Mouse (Mus musculus): ENCODE results near the gene Smchd1. TPM values are rescaled to one million over a fixed set of nuclear protein-coding genes. Genes with fewer than 3 reads are reported as not detected.

Gene Smchd1
- polyA plus RNA-seq, 1 experiment from 2014 or later, result 103 TPM

- peaks cover 6% of the 10 kb centered on the region; the same call in 1 of the 2 replicates for H3K36me3 ChIP-seq (ENCODE audit: insufficient read depth)
- no peak overlapping the region for H3K4me2 ChIP-seq
- no peak overlapping the region for H3K27ac ChIP-seq (ENCODE audit: low read depth)
- no peaks in the 10 kb centered on the region for H3K9me3 ChIP-seq (ENCODE audit: low read depth, low read length)
- no peak overlapping the region for H3K4me3 ChIP-seq (ENCODE audit: low read depth, low read length)
- peaks cover 4% of the 10 kb centered on the region; the same call in 1 of the 2 replicates for H3K4me1 ChIP-seq (ENCODE audit: insufficient read depth)
- no peak overlapping the region for H3K9ac ChIP-seq
- DNase-seq (no peak), ATAC-seq (ENCODE audit: insufficient read depth) (no peak)
- no peak for TF ChIP-seq CTCF (IDR thresholded peaks at IDR 0.05; ENCODE audit: low read depth)
- 81% methylated on average over 9 of the region's 9 CpGs for WGBS
- no peaks in the 10 kb centered on the region for H3K27me3 ChIP-seq (ENCODE audit: insufficient read depth, low read length)
Measured at GRCm38 (mm10) chr17:71489703-71490461, 14.7 kb upstream of the Smchd1 start.

- no peak for ATAC-seq (ENCODE audit: insufficient read depth)
Measured at GRCm38 (mm10) chr17:71486231-71486851, 11.2 kb upstream of the Smchd1 start.

GRCm38 (mm10) chr17:71485791-71486230 lies 10.7 kb upstream of the Smchd1 start:
- peak; percentile 9 for DNase-seq
- 50% methylated on average over 12 of the region's 12 CpGs for WGBS
- Histone ChIP-seq H3K27me3 (ENCODE audit: insufficient read depth, low read length) (no peaks in the 10 kb centered on the region), H3K9ac (peak overlapping the region; percentile 26), H3K4me3 (ENCODE audit: low read depth, low read length) (no peak overlapping the region), H3K4me2 (peak overlapping the region; percentile 30), H3K4me1 (ENCODE audit: insufficient read depth) (peaks cover 4% of the 10 kb centered on the region; the same call in 1 of the 2 replicates), H3K9me3 (ENCODE audit: low read depth, low read length) (no peaks in the 10 kb centered on the region), H3K27ac (ENCODE audit: low read depth) (peak overlapping the region; percentile 69), H3K36me3 (ENCODE audit: insufficient read depth) (no peaks in the 10 kb centered on the region)
- no peak for ATAC-seq (ENCODE audit: insufficient read depth)
- TF ChIP-seq CTCF (IDR thresholded peaks at IDR 0.05; ENCODE audit: low read depth), result no peak

More at GRCm38 (mm10) chr17:71486231-71486851, 11.2 kb upstream of the Smchd1 start:
- H3K27ac ChIP-seq (ENCODE audit: low read depth), result peak overlapping the region; percentile 69
- no peak for TF ChIP-seq CTCF (IDR thresholded peaks at IDR 0.05; ENCODE audit: low read depth)
- H3K36me3 ChIP-seq (ENCODE audit: insufficient read depth), result no peaks in the 10 kb centered on the region
- H3K4me2 ChIP-seq, result peak overlapping the region; percentile 30
- peak overlapping the region; percentile 26 for H3K9ac ChIP-seq
- no peak overlapping the region for H3K4me3 ChIP-seq (ENCODE audit: low read depth, low read length)
- no peaks in the 10 kb centered on the region for H3K27me3 ChIP-seq (ENCODE audit: insufficient read depth, low read length)
- no peaks in the 10 kb centered on the region for H3K9me3 ChIP-seq (ENCODE audit: low read depth, low read length)
- DNase-seq, result peak; percentile 38
- 21% methylated on average over 8 of the region's 8 CpGs for WGBS
- H3K4me1 ChIP-seq (ENCODE audit: insufficient read depth), result peaks cover 4% of the 10 kb centered on the region; the same call in 1 of the 2 replicates

GRCm38 (mm10) chr17:71484711-71485110 lies 9.6 kb upstream of the Smchd1 start:
- TF ChIP-seq CTCF (IDR thresholded peaks at IDR 0.05; ENCODE audit: low read depth), result no peak
- H3K9ac ChIP-seq, result no peak overlapping the region
- H3K36me3 ChIP-seq (ENCODE audit: insufficient read depth), result no peaks in the 10 kb centered on the region
- no peak overlapping the region for H3K4me2 ChIP-seq
- H3K27me3 ChIP-seq (ENCODE audit: insufficient read depth, low read length), result no peaks in the 10 kb centered on the region
- 88% methylated on average over 5 of the region's 5 CpGs for WGBS
- H3K27ac ChIP-seq (ENCODE audit: low read depth), result no peak overlapping the region
- no peak for ATAC-seq (ENCODE audit: insufficient read depth)
- peaks cover 4% of the 10 kb centered on the region; the same call in 1 of the 2 replicates for H3K4me1 ChIP-seq (ENCODE audit: insufficient read depth)
- DNase-seq, result no peak
- H3K4me3 ChIP-seq (ENCODE audit: low read depth, low read length), result no peak overlapping the region
- H3K9me3 ChIP-seq (ENCODE audit: low read depth, low read length), result no peaks in the 10 kb centered on the region

- DNase-seq (no peak), ATAC-seq (ENCODE audit: insufficient read depth) (no peak)
- H3K27me3 ChIP-seq (ENCODE audit: insufficient read depth, low read length), result no peaks in the 10 kb centered on the region
- no peak overlapping the region for H3K9ac ChIP-seq
- H3K9me3 ChIP-seq (ENCODE audit: low read depth, low read length), result no peaks in the 10 kb centered on the region
- H3K4me2 ChIP-seq, result no peak overlapping the region
- H3K36me3 ChIP-seq (ENCODE audit: insufficient read depth), result no peaks in the 10 kb centered on the region
- 72% methylated on average over 7 of the region's 7 CpGs for WGBS
- H3K4me3 ChIP-seq (ENCODE audit: low read depth, low read length), result no peak overlapping the region
- no peak overlapping the region for H3K27ac ChIP-seq (ENCODE audit: low read depth)
- peaks cover 4% of the 10 kb centered on the region; the same call in 1 of the 2 replicates for H3K4me1 ChIP-seq (ENCODE audit: insufficient read depth)
- no peak for TF ChIP-seq CTCF (IDR thresholded peaks at IDR 0.05; ENCODE audit: low read depth)
Measured at GRCm38 (mm10) chr17:71483418-71484060, 8.4 kb upstream of the Smchd1 start.

DNA sequence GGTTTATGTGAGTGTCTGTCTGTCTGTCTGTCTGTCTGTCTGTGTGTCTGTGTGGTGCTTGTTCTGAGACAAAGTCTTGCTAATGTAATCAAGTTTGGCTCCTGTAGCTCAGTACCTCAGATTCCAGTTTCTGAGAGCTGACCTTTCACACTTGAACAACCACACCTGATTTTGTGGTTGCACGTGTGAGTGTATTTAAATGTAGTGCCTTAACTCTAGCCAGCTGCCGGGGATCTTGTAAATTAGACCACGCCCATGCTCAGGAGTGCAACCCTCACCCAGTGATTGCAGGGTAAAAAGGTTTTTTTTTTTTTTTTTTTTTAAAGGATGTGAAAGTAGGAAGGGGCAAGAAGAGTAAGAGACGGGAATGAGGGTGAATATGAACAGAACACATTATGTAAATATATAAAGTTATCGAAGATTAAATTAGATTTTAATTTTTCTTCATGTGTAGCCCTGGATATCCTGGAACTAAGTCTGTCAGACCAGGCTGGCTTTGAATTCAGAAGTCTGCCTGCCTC lies 4.3 kb upstream of the Smchd1 start:
- H3K27me3 ChIP-seq (ENCODE audit: insufficient read depth, low read length), result no peaks in the 10 kb centered on the region
- no peak for TF ChIP-seq CTCF (IDR thresholded peaks at IDR 0.05; ENCODE audit: low read depth)
- H3K36me3 ChIP-seq (ENCODE audit: insufficient read depth), result no peaks in the 10 kb centered on the region
- 46% methylated on average over 5 of the region's 5 CpGs for WGBS
- DNase-seq (no peak), ATAC-seq (ENCODE audit: insufficient read depth) (no peak)
- H3K4me3 ChIP-seq (ENCODE audit: low read depth, low read length), result no peak overlapping the region
- H3K27ac ChIP-seq (ENCODE audit: low read depth), result no peak overlapping the region
- H3K4me2 ChIP-seq, result no peak overlapping the region
- H3K9me3 ChIP-seq (ENCODE audit: low read depth, low read length), result no peaks in the 10 kb centered on the region
- H3K9ac ChIP-seq, result no peak overlapping the region
- peaks cover 3% of the 10 kb centered on the region; the same call in 1 of the 2 replicates for H3K4me1 ChIP-seq (ENCODE audit: insufficient read depth)

All from lung, embryonic 14.5 days (tissue).